Mouse (Mus musculus) activated CD4-positive, CD25-positive, alpha-beta regulatory T cell, adult 4 months (primary cell): ENCODE measurements at regions not wholly inside any gene's neighbourhood (a gene's known extent, or its start where the extent isn't known, plus 50 kb on each side); places are given as distances from the start of the nearest gene placed in this dataset.

Experiments
- ATAC-seq: one replicate; pipeline ENCODE4 v1.8.0; 2017

DNA sequence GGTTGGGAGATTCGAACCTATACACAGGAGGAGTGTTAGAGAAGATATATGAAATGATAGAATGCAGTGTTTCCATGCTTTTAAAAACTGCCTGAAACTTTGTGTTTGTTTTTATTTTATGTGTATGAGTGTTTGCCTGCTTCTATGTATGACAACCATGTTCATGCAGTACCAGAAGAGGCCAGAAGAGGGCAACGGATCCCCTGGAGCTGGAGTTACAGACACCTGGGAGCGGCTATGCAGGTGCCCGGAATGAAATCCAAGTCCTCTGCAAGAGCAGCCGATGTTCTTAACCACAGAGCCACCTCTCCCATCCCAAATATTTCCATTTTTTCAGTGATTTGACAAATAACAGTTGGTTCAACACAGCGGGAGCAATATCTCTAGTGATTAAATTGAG, 247.5 kb upstream of the Dio3 start:
- no peak for ATAC-seq

GRCm38 (mm10) chr12:110035171-110035570, 243.7 kb upstream of the Dio3 start:
- ATAC-seq = no peak

- no peak for ATAC-seq
Measured at GRCm38 (mm10) chr12:110040682-110041081, 238.2 kb upstream of the Dio3 start.

DNA sequence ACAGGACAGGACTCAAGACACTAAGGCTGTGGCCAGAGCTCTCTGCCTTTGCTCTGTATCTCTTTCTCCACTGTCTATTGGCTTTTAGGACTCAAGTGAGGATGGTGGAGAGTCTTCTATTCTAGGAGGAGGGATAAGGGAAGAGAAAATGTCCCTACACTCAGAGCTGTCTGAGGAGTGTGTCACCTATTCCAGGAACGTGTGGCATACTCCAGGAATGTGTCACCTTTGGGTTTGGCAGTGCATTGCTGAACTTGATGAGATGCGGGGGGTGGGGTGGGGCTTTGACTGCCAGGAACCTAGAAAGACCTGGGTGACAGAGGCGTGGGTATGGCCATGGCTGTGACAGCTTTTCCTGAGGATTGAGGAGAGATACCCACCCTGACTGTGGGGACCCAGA, 237.1 kb upstream of the Dio3 start:
- ATAC-seq = no peak

- ATAC-seq = no peak
Measured at GRCm38 (mm10) chr12:110044266-110044665, 234.6 kb upstream of the Dio3 start.

- ATAC-seq = no peak
Measured at GRCm38 (mm10) chr12:110044721-110045120, 234.1 kb upstream of the Dio3 start.

DNA sequence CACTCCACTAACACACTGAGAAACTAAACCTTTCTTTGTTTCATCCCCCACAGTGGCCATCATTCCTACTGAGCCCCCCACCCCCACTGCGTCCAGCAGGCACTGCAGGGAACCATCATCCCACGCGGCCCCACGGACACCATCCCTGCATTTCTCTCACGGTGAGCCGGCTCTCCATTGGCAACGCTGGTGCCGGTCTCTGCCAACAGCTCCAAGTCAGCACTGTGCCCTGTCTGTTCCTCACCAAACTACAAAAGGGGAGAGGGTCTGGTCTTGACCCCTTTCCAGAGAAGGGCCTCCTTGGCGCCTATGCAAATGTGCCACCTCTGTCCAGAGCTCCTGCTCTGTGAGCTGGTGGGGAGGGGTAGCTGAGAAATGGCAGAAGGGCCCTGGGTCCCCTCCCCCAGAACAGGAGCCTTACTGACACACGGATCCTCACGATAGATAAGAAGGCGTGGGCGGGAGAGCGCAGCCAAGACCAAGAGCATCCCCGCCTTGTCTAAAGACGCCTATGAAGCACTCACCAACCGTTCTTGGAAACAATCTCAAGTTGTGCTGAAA, 233.0 kb upstream of the Dio3 start:
- no peak for ATAC-seq

DNA sequence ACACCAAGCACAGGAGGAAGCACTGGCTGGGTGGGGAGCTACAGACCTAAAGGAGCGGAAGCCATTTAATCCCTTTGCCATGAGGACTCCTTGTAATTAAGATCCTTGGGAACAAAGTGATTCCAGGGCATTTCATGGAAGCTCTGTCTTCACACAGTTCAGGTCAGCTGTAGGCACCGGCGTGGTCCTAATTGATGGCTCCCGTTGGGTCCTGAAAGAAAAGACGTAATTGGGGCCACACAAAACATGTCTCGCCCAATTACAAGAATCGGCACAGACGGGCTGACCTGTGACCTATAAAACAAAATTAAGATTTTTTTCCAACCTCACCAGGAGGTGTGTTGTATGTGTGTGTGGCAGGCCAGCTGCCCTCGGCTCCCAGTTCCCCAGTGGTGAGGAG, 232.3 kb upstream of the Dio3 start:
- no peak for ATAC-seq

DNA sequence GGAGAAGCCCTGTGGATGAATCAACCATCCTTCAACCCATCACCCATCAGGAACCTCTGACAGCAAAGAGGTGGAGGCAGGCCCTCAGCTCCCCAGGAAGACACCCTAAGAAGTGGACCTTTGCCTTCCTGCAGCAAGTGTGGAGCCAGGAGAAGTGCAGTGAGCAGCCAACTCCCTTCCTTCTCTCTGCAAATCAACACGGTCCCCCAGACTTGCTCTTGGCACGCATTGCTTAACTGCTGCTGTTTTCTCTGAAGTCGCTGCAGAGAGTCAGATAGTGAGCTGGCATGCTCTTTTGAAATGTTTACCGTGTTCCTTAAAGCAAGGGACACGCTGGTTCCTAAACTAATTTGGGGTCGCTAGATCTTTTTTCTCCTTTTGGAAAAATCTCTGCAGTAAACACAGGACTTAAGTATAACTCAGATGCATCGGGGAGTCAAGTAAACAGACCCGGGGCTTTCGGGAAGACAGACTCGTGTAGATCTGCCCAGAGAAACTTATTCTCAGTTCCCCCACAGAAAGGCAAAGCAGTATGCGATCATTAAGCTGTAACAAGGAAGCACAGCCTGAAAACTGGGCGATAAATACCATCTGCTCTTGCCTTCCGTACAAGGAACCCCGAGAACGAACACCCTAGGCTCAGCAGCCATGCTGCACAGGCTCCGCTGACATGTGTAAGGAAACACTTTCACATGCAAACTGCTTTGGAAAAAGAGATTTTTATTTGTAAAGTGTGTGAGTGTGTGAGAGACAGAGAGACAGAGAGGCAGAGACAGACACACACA, 231.2 kb upstream of the Dio3 start:
- ATAC-seq = no peak

- no peak for ATAC-seq
Measured at GRCm38 (mm10) chr12:110049154-110049736, 229.6 kb upstream of the Dio3 start.

DNA sequence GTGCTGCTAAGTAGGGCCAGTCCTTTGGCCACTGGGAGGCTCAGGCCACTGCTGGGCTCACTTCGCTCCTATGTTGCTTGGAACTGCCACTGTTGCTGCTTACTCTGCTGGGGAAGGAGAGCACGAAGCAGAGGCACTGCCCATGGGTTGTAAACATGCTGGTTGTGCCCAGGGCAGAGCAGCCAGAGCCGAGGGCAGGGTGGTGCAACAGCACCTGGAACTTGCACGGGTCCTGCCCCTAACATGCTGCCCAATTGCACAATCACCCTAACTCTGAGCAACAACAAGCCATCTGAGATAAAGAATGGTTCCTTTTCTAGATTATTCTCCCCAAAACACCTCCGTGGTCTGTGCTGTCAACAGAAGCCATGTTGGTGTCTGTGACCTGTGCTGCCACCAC, 219.5 kb upstream of the Dio3 start:
- no peak for ATAC-seq

- ATAC-seq = no peak
Measured at GRCm38 (mm10) chr12:110061961-110062360, 216.9 kb upstream of the Dio3 start.

DNA sequence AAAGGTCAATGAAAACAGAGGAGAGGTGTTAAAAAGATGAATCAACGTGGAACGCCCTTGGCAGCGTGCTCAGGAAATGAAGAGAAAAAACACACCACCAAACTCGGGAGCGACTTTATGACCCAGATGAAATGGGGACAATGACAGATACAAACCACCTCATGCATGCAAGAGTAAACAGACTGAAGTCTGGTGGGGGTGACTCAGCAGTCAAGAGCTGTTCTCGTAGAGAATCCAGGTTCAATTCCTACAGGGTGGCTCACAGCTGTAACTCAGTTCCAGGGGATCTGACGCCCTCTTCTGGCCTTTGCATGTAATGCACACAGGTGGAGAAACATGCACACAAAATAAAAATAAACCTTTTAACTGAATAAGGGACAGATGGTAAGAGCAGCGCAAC, 215.9 kb upstream of the Dio3 start:
- ATAC-seq = no peak

DNA sequence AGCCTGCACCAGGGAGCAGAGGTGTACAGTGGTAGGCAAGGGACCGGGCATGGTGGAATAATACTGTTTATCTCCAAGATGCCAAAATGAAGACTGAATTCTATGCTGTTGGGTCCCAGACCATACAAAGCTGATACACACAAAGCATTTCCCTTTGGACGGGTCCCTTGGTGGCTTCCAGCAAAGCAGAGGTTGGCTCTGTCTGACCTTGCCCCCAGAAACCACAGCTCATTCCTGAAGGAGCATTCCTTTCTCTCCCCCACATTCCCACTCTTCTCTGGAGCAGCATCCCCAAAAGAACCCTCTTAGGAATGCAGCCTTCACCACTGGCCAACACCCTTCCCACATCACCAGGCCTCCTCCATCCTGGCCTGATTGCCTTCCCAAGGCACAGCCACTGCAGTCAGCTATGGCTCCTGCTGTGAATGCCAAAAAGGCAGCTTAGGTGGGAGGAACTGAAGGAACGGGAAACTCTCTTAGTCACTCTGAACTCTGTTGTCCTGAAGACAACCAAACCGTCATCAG, 212.4 kb upstream of the Dio3 start:
- no peak for ATAC-seq

DNA sequence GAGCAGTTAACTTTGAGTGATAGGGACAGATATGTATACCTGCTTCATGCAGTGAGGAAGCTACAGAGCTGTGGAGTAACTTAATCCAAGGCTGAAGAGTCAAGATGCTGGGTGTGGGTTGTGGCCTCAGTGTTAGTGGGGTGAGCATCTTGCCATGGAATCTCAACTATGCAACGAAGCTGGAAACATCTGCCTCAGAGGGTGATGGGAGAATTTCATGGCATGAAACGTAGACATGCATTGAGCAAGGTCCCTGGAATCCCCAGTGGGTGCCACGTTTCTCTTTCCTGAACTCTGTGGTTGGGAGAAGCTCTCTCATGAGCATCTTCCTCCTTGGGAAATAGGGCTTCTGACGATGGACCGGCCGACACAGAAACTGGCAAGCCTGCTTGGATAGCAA, 208.4 kb upstream of the Dio3 start:
- ATAC-seq = no peak

- ATAC-seq = no peak
Measured at GRCm38 (mm10) chr12:110071823-110072222, 207.0 kb upstream of the Dio3 start.

- no peak for ATAC-seq
Measured at GRCm38 (mm10) chr12:110074921-110075320, 203.9 kb upstream of the Dio3 start.

- ATAC-seq = no peak
Measured at GRCm38 (mm10) chr12:110077211-110077884, 201.5 kb upstream of the Dio3 start.

GRCm38 (mm10) chr12:110078081-110078505, 200.8 kb upstream of the Dio3 start:
- ATAC-seq = no peak

DNA sequence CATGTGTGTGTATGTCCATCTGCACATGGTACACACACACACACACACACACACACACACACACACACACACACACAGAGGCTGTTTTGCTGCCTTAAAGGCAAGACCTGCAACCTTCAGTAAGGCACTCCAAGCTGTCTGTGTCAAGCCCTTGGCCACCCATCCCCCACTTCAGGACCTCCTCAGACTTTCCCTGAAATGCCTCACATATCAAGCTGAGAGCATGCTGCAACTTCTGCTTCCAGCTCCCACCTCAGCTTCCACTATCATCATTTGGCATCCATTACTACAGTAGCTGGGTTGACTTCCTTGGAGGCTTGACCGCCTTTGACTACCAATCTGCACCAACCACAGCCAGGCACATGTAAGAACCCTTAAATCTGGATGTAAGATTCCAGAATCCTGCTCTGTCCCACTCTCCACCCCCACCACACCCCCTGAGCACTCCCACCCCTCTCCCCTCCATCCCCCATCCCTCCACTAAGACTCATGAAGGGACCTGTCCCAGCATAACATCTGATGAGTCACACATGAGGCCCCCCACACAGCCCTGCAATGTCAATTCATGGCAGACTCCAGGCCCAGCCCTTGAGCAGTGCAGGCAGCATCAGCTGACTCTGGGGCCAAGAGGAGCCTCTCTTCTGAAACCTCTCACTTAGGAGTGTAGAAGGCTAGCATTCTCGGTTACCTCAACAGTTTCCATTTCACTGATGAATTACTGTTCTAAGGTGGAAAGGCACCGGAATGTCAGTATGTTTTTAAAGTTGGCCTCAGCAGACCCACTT, 196.8 kb upstream of the Dio3 start:
- no peak for ATAC-seq

DNA sequence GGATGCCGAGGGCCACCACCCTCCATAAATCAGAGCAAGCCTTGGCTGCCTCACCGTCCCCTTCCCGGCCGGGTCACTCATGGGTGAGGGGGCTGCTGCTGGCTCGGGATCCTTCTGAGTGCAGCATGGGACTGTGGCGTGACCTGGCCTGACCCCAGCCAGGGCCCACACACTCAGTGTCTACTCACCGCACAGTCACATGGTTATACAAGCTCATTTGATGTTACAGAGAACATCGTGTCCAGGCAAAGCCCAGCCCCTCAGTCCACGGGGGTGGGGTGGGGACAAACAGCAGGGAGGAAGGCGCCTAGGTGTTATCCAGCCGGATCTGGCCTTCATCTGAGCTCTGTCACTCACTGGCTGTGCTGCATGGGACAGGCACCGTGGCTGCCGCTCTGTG, 195.9 kb upstream of the Dio3 start:
- no peak for ATAC-seq

- no peak for ATAC-seq
Measured at GRCm38 (mm10) chr12:110083471-110083870, 195.4 kb upstream of the Dio3 start.

GRCm38 (mm10) chr12:110086921-110087320, 191.9 kb upstream of the Dio3 start:
- ATAC-seq = no peak
